Mouse (Mus musculus) fibroblast of lung, adult 2 months (primary cell): ENCODE results near the gene Pip5kl1.

Experiments used
- DNase-seq: peaks from one replicate; pipeline ENCODE4 v3.0.0-alpha.2; 2011; ENCODE audit warnings: low read depth

Gene Pip5kl1

DNA sequence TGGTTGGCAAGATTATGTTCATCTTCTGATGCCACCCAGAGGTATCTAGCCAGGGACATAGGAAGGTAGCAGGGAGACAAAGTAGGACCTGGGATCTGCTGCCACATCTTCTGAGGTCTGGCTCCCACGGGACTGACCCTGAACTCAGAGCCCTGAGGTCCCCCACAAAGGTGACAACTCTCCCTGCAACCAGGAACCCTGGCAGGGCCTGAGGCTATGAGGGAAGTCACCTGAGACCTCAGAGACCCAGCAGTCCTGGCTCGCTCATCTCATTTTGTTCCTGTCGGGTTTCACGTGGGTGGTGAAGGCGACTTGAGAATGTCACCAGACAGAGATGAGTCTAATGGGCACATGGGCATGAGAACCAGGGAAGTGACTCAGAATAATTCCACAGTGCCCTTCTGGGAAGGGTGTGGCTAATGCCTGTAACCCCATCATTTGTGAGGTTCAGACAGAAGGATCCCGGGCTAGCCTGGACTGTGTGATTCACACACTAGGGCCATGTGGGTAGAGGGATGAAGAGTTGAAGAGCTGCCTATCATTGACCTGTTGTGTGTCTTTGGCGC, 10.6 kb downstream of the Pip5kl1 start:
- no peak for DNase-seq

DNA sequence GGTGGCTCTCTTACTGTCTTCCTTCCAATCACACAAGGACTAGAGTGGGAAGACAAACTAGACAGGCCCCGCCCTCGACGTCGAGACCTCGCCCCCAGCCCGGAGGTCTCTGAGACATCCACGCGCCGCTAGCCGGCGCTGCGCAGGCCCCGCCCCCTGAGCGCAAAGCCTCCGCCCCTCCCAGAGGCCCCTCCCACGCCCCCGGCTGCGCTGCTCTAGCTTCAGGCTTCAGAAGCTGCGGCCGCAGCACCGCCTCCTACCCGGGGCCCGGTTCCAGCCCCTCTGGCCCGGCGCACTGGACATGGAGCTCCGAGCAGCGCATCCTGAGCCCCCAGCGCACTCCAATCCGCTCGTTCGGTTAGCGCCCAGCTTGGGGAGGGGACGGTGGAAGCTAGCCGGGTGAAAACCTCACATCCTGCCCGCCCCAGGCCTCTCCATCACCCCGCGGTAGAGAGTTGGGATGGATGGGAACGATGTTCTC, 12.3 kb downstream of the Pip5kl1 start, which contains the start of gene St6galnac4:
TSS of gene St6galnac4 (plus strand) at position 225 of the 481 bp plus-strand sequence.
- peak; percentile 86 for DNase-seq

DNA sequence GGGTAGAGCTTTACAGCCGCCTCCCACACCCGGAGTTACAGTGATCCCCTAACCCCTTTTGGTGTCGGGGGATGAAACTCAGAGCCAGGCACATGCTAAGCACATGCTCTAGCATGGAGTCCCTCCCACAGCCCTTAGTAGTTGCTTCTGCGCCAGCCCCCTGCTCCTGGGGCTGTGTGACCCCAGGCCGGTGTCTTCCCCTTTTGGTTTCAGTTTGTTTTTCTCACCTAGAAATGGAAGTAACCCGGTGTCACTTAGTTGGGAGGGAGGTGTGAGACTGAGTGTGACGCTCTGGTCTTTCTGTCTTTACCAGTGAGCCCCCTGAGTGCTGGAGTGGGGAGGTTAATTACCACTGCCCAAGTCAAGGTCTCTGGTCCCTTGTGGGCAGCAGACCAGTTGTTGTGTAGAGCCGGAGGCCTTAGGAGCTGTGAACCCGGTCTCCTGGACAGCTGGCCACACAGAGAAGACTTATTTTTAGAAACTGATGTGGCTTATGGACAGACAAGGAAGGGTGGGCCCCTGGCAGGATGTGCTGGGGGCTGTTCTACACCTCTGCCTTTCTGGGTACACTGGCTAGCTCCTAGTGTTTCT, 13.2 kb downstream of the Pip5kl1 start:
- DNase-seq, result no peak

DNA sequence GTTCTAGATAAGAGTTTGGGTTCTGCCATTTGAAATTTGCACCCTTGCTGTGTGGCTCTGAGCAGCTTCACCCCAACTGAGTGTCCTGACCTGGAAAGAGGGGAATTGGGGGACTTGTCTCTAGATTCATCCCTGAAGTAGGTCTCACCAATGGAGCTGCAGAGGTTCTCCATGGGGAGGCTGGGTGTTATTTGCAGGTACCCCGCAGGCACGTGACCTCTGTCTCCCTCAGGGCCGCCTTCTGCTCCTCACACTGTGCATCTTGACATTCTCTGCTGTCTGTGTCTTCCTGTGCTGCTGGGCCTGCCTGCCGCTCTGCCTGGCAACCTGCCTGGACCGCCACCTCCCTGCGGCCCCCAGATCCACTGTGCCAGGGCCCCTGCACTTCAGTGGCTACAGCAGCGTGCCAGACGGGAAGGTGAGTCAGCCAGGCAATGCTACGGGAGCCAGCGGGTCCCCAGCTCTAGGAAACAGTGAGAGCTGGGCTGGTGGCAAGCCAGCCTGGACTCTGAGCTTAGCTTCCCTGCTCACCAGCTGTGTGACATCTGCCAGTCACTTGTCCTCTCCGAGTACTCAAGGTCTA, 14.7 kb downstream of the Pip5kl1 start:
- no peak for DNase-seq

DNA sequence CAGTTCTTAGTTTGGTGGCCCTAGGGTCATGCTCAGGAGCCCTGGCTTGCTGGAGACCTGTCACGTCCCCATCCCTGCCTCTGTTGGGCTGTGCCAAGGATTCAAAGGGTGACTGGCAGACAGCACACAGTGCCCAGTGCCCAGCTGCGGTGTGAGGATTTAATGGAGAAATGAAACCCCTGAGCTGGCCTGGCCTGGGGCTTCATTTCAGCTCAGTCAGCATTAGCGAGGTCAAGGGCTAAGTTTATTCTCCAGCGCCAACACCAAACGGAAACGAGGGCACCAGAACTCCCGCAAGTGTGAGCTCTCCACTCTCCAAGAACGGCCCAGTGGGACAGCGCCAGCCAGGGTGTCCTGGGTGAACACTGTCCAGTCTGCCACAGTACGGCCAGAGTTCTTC, 15.6 kb downstream of the Pip5kl1 start:
- DNase-seq, result no peak

DNA sequence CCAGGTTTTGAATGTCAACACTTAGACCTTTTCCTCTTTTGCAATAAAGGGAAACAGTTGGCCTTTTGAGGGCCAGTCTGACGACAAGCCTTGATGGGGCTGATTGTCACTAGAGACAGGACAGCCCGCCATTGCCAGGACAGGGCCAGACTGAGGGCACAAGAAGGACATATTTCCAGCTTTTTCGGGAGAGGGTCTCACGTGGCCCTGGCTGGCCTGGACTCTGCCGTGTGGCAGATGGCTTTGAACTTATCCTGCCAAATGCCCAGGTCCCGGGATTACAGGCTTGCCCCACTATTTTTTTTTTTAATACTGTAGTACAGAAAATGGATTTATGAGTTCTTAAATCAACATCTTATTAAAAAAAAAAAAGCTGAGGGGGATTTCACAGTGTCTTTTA, 16.7 kb downstream of the Pip5kl1 start:
- DNase-seq, result no peak

DNA sequence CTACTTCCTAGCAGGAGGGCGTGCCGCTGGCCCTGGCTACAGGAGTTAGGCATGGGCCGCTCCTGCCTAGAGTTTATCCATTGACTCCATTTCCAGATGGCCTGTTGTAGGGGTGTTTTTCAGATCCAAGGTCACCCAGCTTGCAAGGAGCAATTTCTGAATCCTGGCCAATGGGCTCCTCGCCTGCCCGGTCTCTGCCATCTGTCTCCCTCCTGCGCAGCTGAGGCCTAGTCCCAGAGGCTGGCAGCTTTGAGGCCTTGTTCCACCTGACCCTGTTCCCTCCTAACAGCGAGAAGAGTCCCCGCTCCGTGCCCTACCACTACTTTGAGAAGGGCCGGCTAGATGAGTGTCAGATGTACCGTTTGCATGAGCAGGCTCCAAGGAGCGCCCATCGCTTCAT, 22.1 kb downstream of the Pip5kl1 start:
- no peak for DNase-seq

DNA sequence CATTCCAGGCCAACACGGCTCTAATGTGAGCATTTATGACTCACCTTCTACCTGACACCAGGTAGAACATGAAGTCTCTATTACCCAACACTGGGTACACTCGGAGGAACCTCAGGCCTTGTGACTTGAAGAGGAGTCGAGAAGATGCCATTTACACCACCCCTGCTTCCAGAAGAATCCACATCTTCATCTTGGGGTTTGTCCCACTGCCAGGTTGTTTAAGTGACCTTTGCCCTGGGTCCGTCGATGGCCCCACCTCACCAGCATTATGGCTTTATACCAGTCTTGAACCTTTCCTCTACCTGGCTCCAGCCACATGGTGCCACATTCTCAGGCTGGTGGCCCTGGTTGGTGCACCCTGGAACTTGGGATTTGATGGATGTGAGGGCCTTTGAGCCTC, 22.7 kb downstream of the Pip5kl1 start:
- no peak for DNase-seq

DNA sequence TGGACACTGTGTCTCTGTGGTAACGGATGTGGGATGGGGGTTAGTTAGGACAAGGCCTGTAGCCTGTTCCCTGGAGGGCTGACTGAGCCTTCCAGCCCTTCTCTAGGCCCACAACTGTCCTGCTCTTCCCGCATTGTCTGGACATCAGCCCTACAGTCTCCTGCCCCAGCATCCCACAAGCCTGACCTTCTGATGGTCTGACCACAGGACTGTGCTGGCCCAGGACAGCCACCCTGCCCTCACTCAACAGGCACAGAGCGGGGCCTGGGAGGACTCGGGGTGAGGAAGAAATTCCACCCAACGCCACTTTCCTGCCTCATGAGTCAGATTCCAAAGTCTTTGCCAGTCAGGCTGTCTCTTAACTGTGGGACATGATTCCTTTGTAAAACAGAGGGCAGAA, 23.1 kb downstream of the Pip5kl1 start:
- no peak for DNase-seq

DNA sequence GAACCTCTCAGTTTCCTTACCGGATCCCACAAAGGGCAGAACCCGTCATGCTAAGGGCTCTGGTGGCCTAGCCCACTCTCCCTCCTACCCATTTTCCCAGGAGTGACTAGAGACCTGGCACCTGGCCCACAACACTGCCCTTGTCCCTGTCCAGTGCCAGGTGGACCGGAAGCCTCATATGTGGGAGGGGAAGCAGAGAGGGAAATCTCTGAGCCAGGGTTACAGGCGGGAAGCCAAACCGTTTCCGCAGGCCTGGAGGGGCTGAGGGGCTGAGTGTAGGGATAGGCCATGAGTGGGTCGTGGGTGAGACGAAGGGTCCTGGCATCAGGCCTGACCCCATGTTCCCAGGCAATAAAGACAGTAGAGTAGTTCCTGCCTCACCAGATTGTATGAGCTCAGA, 23.9 kb downstream of the Pip5kl1 start:
- no peak for DNase-seq

DNA sequence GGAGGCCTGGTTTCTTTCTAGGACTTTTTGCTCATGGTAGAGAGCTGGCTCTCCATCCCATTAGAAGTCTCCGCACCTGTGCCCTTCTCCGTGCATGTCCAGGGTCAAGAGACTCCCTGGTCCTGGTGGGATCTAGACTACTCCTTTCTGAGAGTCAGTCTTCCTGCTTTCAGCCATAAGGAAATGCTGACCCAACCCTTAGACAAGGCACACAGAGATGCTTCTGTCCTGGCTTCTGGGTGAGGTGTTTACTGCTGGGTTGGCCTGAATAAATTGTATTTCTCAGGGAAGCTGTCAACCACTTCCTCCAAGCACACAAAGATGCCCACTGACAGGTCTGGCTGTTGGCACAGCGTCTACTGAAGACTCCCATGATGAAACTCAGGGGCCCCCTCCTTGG, 24.8 kb downstream of the Pip5kl1 start, which contains the start of gene St6galnac6:
TSS of gene St6galnac6 (plus strand) at position 301 of the 400 bp plus-strand sequence.
- no peak for DNase-seq

DNA sequence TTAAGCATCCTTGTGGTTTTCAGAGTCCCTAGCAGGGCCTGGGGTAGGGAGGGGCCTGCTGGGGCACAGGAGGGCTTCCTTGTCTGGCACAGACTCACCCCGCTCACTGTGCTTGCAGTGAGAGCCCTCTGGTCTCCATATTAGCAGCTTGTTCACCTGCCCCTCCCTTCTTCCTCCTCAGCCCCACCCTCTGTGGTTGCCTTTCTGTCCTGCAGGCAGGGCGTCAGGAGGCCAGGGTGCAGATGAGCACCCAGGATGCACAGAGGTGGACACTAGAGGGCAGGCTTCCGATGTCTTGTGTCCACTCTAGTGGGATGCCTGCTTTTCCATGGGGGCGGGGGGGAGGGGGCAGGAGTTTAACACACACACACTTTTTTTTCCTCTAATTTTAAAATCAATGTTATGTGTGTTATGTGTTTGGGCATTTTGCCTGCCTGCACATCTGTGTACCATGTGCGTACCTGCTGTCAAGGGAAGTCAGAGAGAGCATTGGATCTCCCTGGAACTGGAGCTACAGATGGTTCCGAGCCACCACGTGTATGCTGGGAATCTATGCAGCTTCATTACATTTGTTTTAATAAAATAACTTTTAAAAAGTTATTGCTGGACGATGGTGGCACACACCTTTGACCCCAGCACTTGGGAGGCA, 26.9 kb downstream of the Pip5kl1 start:
- no peak for DNase-seq

DNA sequence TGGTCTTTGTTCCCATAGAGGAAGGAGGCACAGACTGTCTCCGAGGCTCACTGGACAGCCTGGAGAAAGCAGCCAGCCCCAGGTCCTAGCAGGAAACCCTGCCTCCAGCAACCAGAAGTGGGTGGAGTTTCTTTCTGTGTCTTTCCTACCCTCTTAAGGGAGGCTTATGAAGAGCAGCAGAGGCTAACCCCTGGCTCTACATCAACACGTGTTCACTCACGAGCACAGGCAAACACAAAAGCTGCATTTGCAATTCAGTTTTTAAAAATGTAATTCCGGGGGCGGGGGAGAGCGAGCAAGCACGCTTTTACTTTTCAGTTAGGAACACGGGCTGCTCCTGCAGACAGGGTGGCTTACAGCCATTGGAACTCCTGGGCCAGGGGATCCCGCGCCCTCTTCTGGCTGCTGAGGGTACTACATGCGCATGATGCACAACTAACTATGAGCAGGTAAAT, 28.0 kb downstream of the Pip5kl1 start:
- DNase-seq, result peak; percentile 65

DNA sequence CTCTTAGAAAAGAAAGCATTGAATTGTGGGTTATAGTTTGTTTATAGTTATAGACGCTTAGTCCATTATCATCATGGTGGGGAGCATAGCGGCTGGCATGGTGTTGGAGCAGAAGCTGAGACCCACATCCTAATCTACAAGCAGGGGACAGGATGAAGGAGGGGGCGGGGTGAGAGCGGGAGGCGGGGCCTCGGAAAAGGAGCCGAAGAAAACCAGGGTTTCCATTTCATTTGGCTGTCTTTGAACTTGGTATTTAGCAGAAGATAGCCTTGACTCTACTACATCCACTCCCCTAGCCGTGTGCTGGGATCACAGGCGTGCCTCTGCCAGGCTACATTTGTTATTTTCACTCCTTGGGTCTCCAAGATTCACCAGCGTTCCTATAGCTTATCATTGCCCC, 30.0 kb downstream of the Pip5kl1 start:
- no peak for DNase-seq

DNA sequence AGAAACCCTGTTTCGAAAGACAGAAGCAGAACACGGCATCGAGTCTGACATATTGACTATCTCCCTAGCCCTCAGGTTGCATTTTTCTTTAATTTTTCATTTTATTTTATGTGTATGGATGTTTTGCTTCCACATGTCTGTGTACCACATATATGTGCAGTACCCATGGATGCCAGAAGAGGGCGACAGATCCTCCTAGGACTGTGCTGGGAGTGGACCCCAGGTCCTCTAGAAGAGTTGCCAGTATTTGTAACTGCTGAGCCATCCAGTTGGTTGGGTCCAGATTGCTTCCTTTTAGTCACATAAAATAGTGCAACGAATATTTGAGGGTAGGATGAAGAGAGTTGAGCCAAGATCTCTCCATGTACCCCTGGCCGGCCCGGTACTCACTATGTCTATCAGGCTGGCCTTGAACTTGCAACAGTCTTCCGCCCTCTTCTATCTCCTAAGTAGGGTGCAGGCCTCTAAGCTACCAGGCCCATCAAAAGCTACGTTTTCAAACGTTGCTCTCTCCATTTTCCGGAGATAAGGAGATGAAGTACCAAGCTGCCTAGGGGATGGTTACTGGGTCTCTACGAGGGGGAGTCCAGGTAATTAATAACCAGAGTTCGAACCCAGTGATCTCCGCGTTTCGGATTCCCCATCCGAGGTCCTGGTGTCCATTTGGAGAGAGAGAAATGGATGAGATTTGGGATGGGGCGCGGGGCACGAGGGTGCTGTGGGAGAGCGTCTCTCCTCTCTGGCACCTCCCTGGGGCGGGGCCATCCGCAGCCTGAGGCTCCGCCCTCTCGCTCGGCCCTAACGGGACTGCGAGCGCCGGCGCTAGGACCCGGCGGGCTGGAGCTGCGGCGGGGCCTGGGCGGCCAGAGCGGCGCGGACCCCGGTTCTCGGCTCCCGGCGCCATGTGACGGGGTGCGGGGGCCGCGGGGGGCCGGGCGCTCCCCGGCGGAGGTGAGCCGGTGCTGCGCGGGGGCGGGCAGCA, 31.9 kb downstream of the Pip5kl1 start:
- DNase-seq, result no peak

DNA sequence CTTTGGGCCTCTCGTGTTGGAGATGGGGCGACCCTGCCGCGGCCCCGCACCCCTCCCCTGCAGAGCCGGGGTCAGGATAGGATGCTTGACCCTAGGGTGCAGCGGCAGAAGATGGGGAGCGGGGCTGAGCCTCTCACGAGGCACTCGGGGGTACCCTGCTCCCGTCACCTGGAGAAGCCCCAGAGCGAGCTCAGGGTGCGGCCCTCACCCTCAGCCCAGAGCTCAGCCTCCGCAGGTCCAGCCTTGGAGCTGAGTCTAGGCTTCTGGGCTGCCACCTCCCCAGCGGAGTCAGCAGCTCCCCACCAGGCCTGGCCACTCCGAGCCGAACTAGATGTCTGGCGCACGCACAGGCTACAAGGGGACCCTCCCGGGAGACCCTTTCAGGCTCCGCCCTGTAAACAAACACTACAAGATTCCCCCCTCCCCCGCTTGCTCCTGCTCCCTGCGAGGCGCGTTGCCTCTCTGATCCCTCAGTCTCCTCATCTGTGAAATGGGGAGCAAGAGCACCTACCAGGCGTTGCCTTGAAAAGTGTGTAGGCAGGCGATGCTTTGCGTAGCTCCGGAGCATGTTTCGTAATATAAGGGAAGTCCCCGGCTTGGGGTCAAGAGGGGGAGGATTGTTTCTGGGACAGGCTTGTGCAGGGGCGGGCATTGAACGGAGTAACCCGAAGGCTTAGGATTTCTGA, 32.8 kb downstream of the Pip5kl1 start:
- no peak for DNase-seq

DNA sequence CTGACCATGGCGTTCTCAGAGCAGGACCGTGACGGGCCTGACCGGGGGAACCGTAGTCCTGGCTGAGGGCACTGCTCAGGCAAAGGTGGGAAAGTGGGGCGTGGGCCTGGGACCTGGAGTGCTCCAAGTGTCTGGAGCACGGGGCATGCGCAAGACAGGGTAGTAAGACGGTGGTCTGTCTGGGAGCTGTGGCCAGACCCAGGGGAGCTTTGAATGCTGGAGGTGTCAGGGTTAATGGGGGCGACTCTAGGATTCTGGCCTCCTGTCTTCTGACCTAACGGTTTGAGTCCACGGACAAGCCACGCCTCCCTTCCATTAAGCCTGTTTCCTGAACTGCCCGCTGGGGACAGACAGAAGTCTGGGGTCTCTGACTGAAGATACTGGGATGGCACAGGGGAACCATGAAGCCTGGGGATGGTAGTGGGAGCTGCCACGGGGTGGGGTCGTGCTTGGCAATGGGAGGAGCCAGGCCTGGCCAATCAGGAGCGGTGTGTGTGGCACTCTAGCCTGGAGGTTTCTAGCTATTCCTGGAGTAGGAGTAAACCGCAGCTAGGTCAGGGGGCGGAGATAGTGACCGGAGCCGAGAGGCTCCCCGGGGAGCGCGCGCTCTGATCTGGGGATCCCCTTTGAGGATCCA, 33.7 kb downstream of the Pip5kl1 start:
- DNase-seq, result no peak

DNA sequence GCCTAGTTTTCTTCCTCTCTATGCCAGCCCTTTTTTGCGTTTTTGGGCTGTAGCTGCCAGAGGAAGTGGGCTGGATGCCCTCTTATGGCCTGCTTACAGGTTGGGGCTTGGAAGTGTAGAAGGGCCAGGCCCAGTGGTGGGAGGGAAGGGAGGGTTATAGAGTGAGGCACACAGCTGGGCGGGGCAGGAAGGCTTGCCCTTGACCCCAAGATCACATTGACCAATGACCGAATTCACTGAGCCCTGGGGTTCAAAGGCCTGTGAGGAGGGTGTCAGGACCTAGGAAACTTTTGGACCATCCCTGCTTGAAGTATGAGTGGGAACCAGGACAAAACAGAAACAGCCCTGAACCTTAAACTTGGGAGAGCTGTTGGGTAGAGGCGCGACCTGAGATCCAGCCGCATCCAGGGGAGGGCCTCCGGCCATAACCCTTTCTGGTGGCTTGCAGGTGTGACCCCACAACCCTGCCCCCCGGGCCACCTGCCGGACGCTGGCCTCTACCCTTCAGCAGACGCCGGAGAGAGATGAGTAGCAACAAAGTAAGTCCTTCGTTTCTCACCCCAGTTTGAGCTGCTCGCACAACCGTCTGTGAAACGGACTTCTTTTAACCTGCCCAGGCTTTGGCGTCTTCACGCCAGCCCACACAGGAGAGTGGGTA, 34.3 kb downstream of the Pip5kl1 start:
- no peak for DNase-seq

DNA sequence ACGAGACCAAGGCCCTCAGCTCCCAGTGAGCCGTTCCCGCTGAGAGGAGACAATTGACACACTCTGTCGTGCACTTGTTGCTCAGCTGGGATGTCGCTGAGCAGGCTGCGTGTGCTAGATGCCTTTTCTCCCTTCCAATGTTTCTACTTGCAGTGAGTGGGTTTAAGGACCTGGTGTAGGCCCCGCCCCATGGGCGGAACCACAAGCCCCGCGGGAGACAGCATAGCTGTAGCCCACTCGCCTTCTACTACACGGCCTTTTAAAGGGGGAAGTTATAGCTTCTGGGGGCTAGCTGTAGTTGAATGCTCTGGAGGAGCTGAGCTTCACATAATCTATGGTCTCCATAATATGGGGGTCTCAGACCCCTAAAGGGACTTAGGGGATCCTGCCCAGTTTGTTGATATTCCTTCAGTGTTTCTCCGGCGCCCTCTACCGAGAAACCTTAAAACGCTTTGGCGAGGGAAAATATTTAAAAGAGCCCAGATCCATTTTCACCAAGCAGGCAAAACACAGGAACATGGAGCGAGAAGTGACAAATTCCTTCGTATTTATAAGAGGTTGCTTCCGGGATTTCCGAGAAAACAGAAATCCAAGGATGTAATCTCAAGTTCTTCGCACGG, 36.1 kb downstream of the Pip5kl1 start:
- no peak for DNase-seq

DNA sequence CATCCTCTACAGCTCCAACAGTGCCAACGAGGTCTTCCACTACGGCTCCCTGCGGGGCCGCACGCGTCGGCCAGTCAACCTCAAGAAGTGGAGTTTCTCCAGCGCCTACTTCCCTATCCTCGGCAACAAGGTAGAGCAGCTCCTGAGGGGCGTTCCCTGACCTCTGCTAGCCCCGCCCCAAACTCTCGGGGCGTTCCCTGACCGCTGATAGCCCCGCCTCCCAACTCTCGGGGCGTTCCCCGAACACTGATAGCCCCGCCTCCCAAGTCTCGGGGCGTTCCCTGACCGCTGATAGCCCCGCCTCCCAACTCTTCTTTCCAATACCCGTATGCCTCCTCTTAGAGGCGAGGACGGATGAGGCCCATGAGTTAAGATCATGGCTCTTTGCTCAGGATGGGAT, 37.7 kb downstream of the Pip5kl1 start:
- no peak for DNase-seq
